Mouse (Mus musculus): ENCODE results near the gene Fdx1. TPM values are rescaled to one million over a fixed set of nuclear protein-coding genes. Genes with fewer than 3 reads are reported as not detected.
A peak's percentile ranks its signal among the peaks of the same experiment; 100 is the strongest.

The Fdx1 gene
- total RNA-seq (2015; ENCODE audit: low replicate concordance) (2.9 and 3.4 TPM in 2 replicates), total RNA-seq (2017; ENCODE audit: low replicate concordance) (not detected in 2 replicates)

GRCm38 (mm10) chr9:51962975-51963701 is at the start of gene Fdx1:
TSS of gene Fdx1 (minus strand) at chr9:51963556.
- peak; percentile 71 for ATAC-seq (replicated peaks; ENCODE audit: low FRiP score, poor library complexity, severe bottlenecking)

DNA sequence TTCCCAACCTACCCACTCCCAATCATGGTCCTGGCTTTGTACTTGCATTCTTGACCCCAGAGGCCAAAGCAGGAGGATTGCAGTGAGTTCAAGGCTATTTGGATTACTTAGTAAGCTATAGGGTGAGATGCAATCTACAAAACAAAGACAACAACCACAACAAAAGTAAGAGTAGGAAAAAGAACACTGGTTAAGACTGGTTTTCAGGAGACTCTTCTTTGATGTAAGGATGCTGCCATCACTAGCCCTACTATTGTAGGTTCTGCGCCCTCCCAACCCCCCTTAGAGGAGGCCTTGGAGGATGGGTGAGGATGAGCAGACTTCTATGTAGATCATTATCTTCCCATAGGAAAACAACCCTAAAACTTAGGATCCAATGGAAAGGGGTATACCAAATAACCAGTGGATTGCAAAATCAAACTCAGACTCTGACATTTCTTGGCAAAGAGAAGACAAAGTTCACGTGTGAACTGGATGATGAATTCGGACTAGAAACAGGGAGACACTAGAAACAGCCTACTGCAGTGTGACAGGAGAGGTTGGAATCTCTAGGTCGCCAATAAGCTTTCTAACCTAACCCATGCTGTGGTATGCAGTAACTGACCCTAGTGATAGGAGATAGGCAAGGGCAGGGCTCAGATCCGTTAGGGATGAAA is 49.6 kb upstream of the Fdx1 start:
- ATAC-seq (replicated peaks; ENCODE audit: low FRiP score, poor library complexity, severe bottlenecking) = no peak

- no peak for ATAC-seq (replicated peaks; ENCODE audit: low FRiP score, poor library complexity, severe bottlenecking)
Observed at GRCm38 (mm10) chr9:52012311-52012710, 49.0 kb upstream of the Fdx1 start.

GRCm38 (mm10) chr9:52008511-52008910 is 45.2 kb upstream of the Fdx1 start:
- no peak for ATAC-seq (replicated peaks; ENCODE audit: low FRiP score, poor library complexity, severe bottlenecking)

DNA sequence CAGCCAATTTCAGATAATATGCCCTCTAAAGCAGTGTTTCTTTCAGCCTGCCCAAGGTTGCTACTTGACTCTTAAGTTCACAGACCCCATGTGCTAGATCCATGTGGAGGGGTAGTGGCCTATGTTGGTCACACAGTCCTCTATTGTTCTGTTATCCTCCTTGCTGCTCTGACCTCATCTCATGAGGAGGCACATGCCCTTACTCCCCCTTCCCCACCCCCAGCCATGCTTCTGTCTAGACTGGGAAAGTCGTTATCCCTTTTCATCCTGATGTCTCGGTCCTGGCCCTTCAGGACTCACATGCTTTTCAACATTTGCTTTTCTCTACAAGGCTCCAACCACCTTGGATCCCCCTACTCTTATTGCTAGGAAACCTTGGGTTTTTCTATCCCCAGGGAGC is 44.0 kb upstream of the Fdx1 start:
- ATAC-seq (replicated peaks; ENCODE audit: low FRiP score, poor library complexity, severe bottlenecking) = no peak

- no peak for ATAC-seq (replicated peaks; ENCODE audit: low FRiP score, poor library complexity, severe bottlenecking)
Observed at GRCm38 (mm10) chr9:52003501-52003900, 40.1 kb upstream of the Fdx1 start.

- no peak for ATAC-seq (replicated peaks; ENCODE audit: low FRiP score, poor library complexity, severe bottlenecking)
Observed at GRCm38 (mm10) chr9:51995331-51996099, 32.2 kb upstream of the Fdx1 start.

- no peak for ATAC-seq (replicated peaks; ENCODE audit: low FRiP score, poor library complexity, severe bottlenecking)
Observed at GRCm38 (mm10) chr9:51994636-51995260, 31.4 kb upstream of the Fdx1 start.

- ATAC-seq (replicated peaks; ENCODE audit: low FRiP score, poor library complexity, severe bottlenecking) = no peak
Observed at GRCm38 (mm10) chr9:51993486-51994275, 30.3 kb upstream of the Fdx1 start.

DNA sequence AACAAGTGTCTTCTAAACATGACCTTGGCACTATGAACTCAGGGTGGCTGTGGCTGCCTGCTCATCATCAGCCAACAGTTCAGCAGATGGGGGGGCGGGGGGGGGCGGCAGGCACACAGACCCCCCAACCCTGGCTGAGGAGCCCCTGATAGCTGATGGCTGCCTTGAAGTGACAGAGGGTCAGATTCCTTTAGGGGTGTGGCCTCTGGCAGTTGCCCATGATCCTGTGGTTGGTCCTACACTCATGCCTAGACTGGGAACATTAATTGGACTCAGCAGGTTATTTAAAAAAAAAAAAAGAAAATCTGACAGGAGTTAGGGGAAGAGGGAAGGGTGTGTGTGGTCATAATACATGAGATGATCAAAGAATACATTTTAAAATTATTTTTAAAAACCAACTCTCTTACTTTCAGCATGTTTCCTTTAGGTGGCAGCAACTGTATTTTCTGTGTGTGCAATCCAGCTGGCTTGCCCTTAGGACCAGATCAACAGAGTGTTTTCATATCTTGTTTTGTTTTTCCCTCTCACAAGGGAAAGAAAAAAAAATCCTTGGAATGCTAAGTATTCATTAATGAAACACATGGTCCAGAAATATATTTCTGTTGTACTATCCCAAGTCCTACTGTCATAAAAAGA is 28.0 kb upstream of the Fdx1 start:
- no peak for ATAC-seq (replicated peaks; ENCODE audit: low FRiP score, poor library complexity, severe bottlenecking)

GRCm38 (mm10) chr9:51990828-51991227 is 27.5 kb upstream of the Fdx1 start:
- ATAC-seq (replicated peaks; ENCODE audit: low FRiP score, poor library complexity, severe bottlenecking) = no peak

GRCm38 (mm10) chr9:51985493-51986099 is 22.2 kb upstream of the Fdx1 start:
- ATAC-seq (replicated peaks; ENCODE audit: low FRiP score, poor library complexity, severe bottlenecking) = no peak

DNA sequence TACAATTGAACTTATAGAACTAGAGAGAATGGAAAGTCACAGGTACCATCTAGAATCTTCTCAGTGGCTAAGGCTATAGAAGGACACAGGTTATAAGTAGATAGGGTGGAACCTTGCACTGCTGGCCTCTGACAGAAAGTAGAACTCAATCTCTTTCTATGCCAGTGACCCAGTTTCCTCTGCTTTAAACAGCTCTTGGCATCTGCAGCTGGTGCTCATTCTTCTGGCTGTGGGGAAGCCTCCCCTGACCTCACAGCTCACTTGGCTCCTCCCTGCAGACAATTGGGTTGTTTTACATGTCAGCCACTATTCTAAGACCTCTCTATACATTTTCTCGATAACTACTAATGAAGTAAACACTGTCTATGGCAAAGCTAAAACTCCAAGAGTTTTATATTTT is 17.8 kb upstream of the Fdx1 start:
- no peak for ATAC-seq (replicated peaks; ENCODE audit: low FRiP score, poor library complexity, severe bottlenecking)

GRCm38 (mm10) chr9:51979301-51979700 is 15.9 kb upstream of the Fdx1 start:
- no peak for ATAC-seq (replicated peaks; ENCODE audit: low FRiP score, poor library complexity, severe bottlenecking)

DNA sequence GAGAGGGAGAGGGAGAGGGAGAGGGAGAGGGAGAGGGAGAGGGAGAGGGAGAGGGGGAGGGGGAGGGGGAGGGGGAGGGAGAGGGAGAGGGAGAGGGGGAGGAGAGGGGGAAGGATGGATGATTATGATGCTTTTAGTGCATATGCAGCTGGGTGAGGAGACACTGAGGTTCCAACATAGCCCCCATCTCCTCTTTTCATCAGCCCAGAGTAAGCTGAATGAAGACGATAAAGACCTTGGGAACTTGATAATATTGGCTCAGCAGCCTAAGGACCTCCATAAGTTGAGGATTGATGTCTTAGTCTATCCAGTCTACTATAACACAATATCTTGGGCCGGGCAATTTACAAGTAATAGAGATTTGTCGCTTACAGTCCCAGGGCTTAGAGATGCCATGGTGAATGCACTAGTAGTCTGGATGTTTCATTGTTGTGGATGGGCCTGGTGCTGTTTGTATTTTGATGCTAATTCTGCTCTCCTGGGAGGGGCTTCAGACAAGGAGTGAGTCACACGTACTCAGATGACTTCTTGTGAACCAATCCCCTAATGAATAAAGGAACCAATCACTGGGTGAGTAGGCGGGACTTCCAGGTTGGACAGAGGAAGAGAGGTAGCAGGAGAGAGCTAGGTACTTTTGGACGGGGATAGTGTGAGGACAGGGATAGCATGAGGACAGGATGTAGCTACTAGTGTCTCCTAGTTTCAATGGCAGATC is 15.3 kb upstream of the Fdx1 start:
- no peak for ATAC-seq (replicated peaks; ENCODE audit: low FRiP score, poor library complexity, severe bottlenecking)

DNA sequence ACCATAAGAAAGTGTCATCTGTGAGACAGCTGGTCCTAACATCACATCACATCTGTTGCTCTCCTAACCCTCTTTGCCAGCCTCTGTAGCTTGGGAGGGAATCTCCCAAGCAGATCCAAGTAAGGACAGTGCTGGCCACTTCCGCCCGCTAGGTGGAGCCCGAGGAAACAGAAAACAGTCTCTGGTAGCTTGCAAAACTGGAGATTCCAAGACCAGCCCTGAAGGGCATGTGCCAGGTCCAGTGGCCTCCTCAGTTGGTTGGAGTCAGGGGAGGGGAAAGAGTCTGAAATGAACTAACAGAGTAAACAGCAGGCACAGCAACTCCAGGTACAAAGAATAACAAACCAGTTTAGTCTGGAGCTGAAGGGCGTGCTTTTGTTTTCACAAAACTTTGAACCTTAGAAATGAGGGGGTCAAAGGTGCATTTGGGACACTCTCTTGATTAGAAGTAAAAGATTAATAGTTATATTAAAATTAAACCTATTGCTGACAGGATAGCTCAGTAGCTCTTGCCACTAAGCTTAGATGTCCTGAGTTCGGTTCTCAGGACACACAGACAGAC is 14.2 kb upstream of the Fdx1 start:
- peak; percentile 61; the same call in 1 of the 2 replicates for ATAC-seq (replicated peaks; ENCODE audit: low FRiP score, poor library complexity, severe bottlenecking)

- ATAC-seq (replicated peaks; ENCODE audit: low FRiP score, poor library complexity, severe bottlenecking) = no peak
Observed at GRCm38 (mm10) chr9:51974871-51975270, 11.5 kb upstream of the Fdx1 start.

GRCm38 (mm10) chr9:51973846-51974245 is 10.5 kb upstream of the Fdx1 start:
- ATAC-seq (replicated peaks; ENCODE audit: low FRiP score, poor library complexity, severe bottlenecking) = no peak

Data from erythroid progenitor cell, adult 5-6 weeks (primary cell).